Comparison of ENCODE assay signal across 8 mouse cellular contexts in the genomic region with DNA sequence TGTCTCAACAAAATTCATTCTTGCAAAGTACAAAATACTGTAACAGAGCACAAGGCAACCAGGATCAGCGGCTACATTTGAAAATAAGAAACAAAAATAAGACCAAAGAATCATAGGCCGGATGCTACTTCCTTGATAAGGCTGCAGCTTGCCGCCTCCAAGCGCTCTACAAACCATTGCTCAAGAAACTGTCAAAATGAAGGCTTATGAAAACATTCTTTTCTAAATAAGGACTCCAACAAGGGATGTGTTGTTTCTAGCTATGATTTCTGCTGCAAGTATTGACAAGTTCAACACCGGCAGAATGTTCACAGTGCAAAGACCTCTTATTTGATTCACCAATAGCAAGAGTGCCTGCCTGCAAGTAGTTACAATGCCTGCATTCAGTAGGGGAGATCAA. TPM values are rescaled to one million over a fixed set of nuclear protein-coding genes. Genes with fewer than 3 reads are reported as not detected.
DNase-seq lines count a peak whose midpoint lies in the region; ATAC-seq and TF ChIP-seq lines count a peak whose summit lies in the region.

No protein-coding gene starts in this region.

- TF ChIP-seq EP300 in liver, postnatal 0 days (IDR thresholded peaks at IDR 0.05; ENCODE audit: low read depth) = no peak

- H3K4me3 ChIP-seq in hindbrain, embryonic 12.5 days = peak overlapping the region; percentile 95
- H3K4me3 ChIP-seq in liver, postnatal 0 days (ENCODE audit: low read depth, low read length) = peak overlapping the region; percentile 98

- peak overlapping the region; percentile 88 for H3K9ac ChIP-seq in hindbrain, embryonic 12.5 days
- peak overlapping the region; percentile 90 for H3K9ac ChIP-seq in liver, postnatal 0 days (replicated peaks)

- H3K36me3 ChIP-seq in hindbrain, embryonic 12.5 days = no peaks in the 10 kb centered on the region
- no peaks in the 10 kb centered on the region for H3K36me3 ChIP-seq in liver, postnatal 0 days (replicated peaks; ENCODE audit: insufficient read depth, low read length)

- no peak for ATAC-seq in hindbrain, embryonic 12.5 days (ENCODE audit: low FRiP score)
- no peak for ATAC-seq in liver, postnatal 0 days

- H3K4me2 ChIP-seq in hindbrain, embryonic 12.5 days (replicated peaks) = peak overlapping the region; percentile 75
- peak overlapping the region; percentile 93 for H3K4me2 ChIP-seq in liver, postnatal 0 days (ENCODE audit: low read depth, low read length)

- 0 out of 2 replicates have a peak overlapping the region, but pooled peaks have one; percentile 96 for H3K27ac ChIP-seq in hindbrain, embryonic 12.5 days
- H3K27ac ChIP-seq in liver, postnatal 0 days (ENCODE audit: low read depth) = peak overlapping the region; percentile 96

- H3K9me3 ChIP-seq in hindbrain, embryonic 12.5 days (replicated peaks) = no peaks in the 10 kb centered on the region
- H3K9me3 ChIP-seq in liver, postnatal 0 days (ENCODE audit: low read length) = no peaks in the 10 kb centered on the region

- peaks cover 11% of the 10 kb centered on the region for H3K4me1 ChIP-seq in hindbrain, embryonic 12.5 days
- H3K4me1 ChIP-seq in liver, postnatal 0 days (ENCODE audit: insufficient read depth) = peaks cover 20% of the 10 kb centered on the region

- WGBS in hindbrain, embryonic 12.5 days = 47% methylated on average over 5 of the region's 5 CpGs
- WGBS in liver, postnatal 0 days (ENCODE audit: insufficient replicate concordance) = 15% methylated on average over 5 of the region's 5 CpGs

- no peak for TF ChIP-seq CTCF in liver, postnatal 0 days (IDR thresholded peaks at IDR 0.05; ENCODE audit: low read depth)

- no peaks in the 10 kb centered on the region for H3K27me3 ChIP-seq in hindbrain, embryonic 12.5 days
- no peaks in the 10 kb centered on the region for H3K27me3 ChIP-seq in liver, postnatal 0 days (ENCODE audit: insufficient read depth, low read length)

- DNase-seq in kidney, adult 18-20 months = peak; percentile 15
- no peak for DNase-seq in kidney, postnatal 4 days
- peak; percentile 42 for DNase-seq in T-cell, adult 2 months (ENCODE audit: low spot score)
- DNase-seq in liver, postnatal 0 days = no peak
- DNase-seq in frontal cortex, postnatal 36 days (ENCODE audit: low spot score in 2 of 2) = no peak
- no peak for DNase-seq in frontal cortex, adult 2 months (ENCODE audit: extremely low spot score in 1 of 2, low spot score in 1 of 2)
- DNase-seq in spleen, postnatal 14 days (ENCODE audit: low spot score in 2 of 2) = no peak

RNA-seq across cellular contexts. Expression of a gene that starts 1.8 kb away (rescaled TPM):
- 47.4 and 47.9 TPM in 2 replicates for polyA plus RNA-seq in hindbrain, embryonic 12.5 days (2016; fragmentation: Nextera tagmentation; extraction: Ambion mirVana)
- 22.8 and 25.8 TPM in 2 replicates for polyA plus RNA-seq in liver, postnatal 0 days (2015; fragmentation: Nextera tagmentation; extraction: Ambion mirVana)
- 73.2 and 76.6 TPM in 2 replicates for polyA plus RNA-seq in frontal cortex, adult 2 months (2012; rRNA removed)

RNA-seq across cellular contexts. Expression of a gene that starts 37.9 kb away (rescaled TPM):
- 195 and 207 TPM in 2 replicates for polyA plus RNA-seq in hindbrain, embryonic 12.5 days (2016; fragmentation: Nextera tagmentation; extraction: Ambion mirVana)
- 98.7 and 105 TPM in 2 replicates for polyA plus RNA-seq in liver, postnatal 0 days (2015; fragmentation: Nextera tagmentation; extraction: Ambion mirVana)
- 357 and 372 TPM in 2 replicates for polyA plus RNA-seq in frontal cortex, adult 2 months (2012; rRNA removed)

Comparison
In these comparisons a context has a peak if more than half of its experiments do, and no peak if none do; other contexts are left out.
1. DNase-seq: peak in kidney, adult 18-20 months (single experiment) and T-cell, adult 2 months (single experiment); none in kidney, postnatal 4 days (0 of 2), liver, postnatal 0 days (single experiment), frontal cortex, postnatal 36 days (0 of 2), frontal cortex, adult 2 months (0 of 2) and spleen, postnatal 14 days (0 of 2).